Mouse (Mus musculus) layer of hippocampus, adult 2 months (tissue): ENCODE data around the gene Maco1. TPM values are rescaled to one million over a fixed set of nuclear protein-coding genes. Genes with fewer than 3 reads are reported as not detected.
"Not testable (repeated sequence)": the region's sequence is repeated elsewhere in the genome, so short reads cannot be mapped to it uniquely, and the experiment has no call there.

Experiments
- DNase-seq, 2 experiments: peaks; one replicate each; pipeline ENCODE4 v3.0.0; 2022; ENCODE audit warnings: low spot score in 2 of 2
- H3K27ac ChIP-seq: fragments of 200-600 bp; 2 replicates; pipeline ENCODE4 v1.8.1; 2022
- H3K4me3 ChIP-seq: fragments of 200-600 bp; 2 replicates; pipeline ENCODE4 v1.8.1; 2022; ENCODE audit warnings: mild to moderate bottlenecking
- CTCF ChIP-seq: fragments of 200-600 bp; conservative IDR thresholded peaks from 2 replicates; pipeline ENCODE4 v1.8.1; 2022; ENCODE audit warnings: antibody characterized with exemption, mild to moderate bottlenecking, moderate library complexity
- total RNA-seq, 2 experiments: library from RNA; stranded (reverse); gene quantifications; 2 replicates each; pipeline ENCODE4 v1.2.3; 2021

The Maco1 gene
- total RNA-seq, 2 experiments from 2014 or later, result 43.4 to 43.8 TPM

- no peak overlapping the region for H3K27ac ChIP-seq
- DNase-seq, result no peak
- TF ChIP-seq CTCF, result no peak
- no peak overlapping the region for H3K4me3 ChIP-seq
These were observed 55.5 kb downstream of the Maco1 start for GRCm38 (mm10) chr4:134797621-134798020.

- Histone ChIP-seq H3K4me3 (no peak overlapping the region), H3K27ac (no peak overlapping the region)
- no peak for DNase-seq
- TF ChIP-seq CTCF, result no peak
These were observed 56.4 kb downstream of the Maco1 start for GRCm38 (mm10) chr4:134796581-134797361.

- Histone ChIP-seq H3K4me3 (no peak overlapping the region), H3K27ac (no peak overlapping the region)
- no peak for DNase-seq
- TF ChIP-seq CTCF, result no peak
These were observed 57.2 kb downstream of the Maco1 start for GRCm38 (mm10) chr4:134795819-134796485.

- TF ChIP-seq CTCF, result peak; percentile 46
- H3K27ac ChIP-seq, H3K4me3 ChIP-seq, DNase-seq: not testable (repeated sequence)
These were observed 58.2 kb downstream of the Maco1 start for GRCm38 (mm10) chr4:134794959-134795358.

DNA sequence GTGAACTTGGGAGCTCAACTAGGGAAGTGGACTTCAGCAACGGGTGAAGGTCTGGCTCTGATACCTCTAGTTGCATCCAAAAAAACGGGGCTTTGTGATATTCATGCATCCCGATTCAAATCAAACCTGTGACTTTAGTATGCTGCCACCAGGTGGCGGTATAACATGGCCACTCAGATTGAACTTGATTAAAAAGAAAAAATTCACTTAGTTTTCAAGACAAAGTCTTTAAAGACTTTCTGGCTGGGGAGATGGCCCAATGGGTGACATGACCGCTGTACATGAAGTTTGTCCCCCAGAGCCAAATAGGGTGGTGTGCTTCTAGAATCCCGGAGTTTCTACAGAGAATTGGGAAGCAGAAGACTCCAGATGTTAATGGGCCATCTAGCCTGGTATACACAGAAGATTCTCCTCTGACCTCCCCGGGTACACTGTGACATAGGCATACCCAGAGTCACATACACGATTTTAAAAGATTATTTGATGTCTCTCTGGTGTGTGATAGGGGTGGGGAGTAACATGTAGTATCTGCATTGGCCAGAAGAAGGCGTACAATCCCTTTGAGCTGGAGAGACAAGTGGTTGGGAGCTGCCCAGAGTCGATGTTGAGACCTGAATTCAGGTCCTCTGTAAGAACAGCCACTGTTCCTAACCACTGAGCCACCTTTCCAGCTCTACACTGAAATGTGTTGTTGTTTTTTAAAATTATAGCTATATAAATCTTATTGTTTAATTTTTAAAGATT lies 59.8 kb downstream of the Maco1 start:
- peak in 1 of 2 experiments; percentile 69 for DNase-seq
- TF ChIP-seq CTCF, result peak; percentile 87
- Histone ChIP-seq H3K4me3 (no peak overlapping the region), H3K27ac (no peak overlapping the region)

DNA sequence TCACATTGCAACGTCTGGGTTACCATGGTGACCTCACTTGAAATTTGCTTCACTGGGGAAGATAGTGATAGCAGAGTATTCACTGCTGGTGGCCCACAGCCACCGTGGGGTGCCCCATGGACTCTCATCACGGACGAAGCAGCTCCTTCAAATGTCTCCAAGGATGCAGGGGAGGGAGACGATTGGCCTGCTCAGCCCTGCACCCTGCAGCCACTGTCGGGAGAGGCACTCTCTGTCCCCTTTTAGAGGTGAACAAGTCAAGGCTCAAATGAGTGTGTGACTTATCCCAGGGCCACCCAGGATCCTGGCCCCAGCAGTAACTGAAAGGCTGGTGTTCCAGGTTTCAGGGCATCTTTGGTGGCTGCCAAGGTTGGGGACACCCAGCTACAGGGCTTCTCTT lies 61.4 kb downstream of the Maco1 start:
- Histone ChIP-seq H3K27ac (no peak overlapping the region), H3K4me3 (no peak overlapping the region)
- TF ChIP-seq CTCF, result no peak
- DNase-seq, result no peak

DNA sequence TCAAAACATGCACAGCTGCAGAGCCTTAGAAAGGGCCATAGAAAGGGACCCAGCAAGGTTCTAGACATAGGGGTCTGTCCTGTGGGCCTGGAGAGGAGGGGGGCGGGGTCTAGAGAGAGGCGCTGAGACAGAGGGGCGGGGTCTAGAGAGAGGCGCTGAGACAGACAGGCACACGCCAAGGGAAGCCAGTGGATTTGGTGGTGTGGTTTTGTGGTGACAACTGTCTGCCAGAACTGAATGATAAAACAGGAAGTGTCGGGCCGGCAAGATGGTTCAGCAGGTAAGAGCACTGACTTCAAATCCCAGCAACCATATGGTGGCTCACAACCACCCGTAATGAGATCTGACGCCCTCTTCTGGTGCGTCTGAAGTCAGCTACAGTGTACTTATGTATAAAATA lies 66.2 kb downstream of the Maco1 start:
- no peak for TF ChIP-seq CTCF
- H3K27ac ChIP-seq, result no peak overlapping the region
- no peak for DNase-seq
- no peak overlapping the region for H3K4me3 ChIP-seq

DNA sequence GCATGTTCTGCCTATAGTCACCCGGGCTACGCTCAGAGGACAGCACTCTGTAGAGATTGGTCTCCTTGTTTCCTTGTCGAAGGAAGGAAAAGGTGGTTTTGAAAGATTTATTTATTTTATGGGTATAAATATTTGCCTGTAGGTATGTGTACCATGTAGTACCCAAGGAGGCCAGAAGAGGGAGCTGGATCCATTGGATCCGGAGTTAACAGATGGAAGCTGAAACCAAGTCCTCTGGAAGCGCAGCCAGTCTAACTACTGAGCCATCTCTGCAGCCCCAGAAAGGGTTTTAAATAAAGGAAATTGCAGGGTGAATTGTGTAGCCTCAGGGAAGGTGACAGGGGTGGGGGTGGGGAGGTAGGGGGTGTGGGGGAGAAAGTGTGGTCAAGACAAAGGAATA lies 68.4 kb downstream of the Maco1 start:
- Histone ChIP-seq H3K27ac (no peak overlapping the region), H3K4me3 (no peak overlapping the region)
- TF ChIP-seq CTCF, result peak; percentile 65
- DNase-seq, result no peak

DNA sequence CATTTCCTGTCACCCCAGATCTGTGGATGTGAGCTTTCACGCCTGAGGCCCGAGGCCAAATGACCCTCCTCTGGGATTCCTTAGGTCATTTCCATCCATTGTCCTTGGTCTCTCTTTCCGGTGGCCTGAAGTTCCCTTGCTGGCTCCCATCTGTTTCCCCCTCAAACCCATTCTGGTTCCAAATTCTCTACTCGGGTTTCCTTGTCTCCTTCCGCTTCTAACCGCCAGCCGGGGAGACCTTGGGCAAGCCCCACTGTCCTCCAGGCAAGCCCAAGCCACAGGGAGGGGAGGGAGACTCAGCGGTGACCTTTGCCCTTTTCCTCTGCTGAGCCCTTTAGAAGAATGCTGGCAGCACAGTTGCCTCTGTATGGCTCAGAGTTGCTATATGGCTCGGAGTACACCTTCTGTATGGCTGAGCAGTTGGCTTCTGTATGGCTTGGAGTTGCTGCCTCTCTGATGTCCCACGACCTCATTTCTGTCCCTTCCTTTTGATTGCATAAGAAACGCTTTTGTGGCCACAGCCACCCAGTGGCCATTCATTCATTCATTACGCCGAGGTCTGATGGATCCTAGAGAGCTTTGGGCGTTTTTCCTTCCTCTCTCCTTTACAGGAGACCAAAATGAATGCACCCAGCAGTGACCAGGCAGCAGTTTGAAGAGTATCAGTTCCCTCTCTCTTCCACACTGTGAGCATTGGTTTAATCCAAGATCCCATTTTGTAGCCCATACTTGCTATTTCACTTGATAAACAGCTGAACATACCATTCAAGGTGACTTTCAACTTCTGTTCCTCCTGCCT lies 73.8 kb downstream of the Maco1 start:
- no peak for DNase-seq
- Histone ChIP-seq H3K4me3 (no peak overlapping the region), H3K27ac (no peak overlapping the region)
- peak; percentile 22; the same call in 1 of the 2 replicates for TF ChIP-seq CTCF

DNA sequence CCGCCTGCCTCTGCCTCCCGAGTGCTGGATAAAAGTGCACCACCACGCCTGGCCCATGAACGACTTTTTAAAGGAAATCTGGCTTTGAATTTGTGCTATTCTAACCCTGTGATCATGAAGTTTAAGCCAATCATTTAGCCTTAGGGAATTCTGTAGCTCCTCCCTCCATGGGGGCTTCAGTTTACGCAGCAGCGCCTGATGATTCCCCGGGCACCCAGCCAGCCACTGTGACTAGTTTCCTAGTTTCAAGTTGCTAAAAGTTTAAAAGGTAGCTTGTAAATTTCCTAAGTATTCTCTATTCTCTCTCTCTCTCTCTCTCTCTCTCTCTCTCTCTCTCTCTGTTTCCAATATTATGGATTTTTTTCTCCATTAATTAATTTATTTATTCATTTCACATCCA lies 76.9 kb downstream of the Maco1 start:
- DNase-seq, result no peak
- TF ChIP-seq CTCF, result no peak
- no peak overlapping the region for H3K27ac ChIP-seq
- H3K4me3 ChIP-seq, result no peak overlapping the region

GRCm38 (mm10) chr4:134775234-134775944 lies 77.8 kb downstream of the Maco1 start:
- H3K27ac ChIP-seq, result no peak overlapping the region
- DNase-seq, result no peak
- TF ChIP-seq CTCF, result no peak
- H3K4me3 ChIP-seq, result no peak overlapping the region

DNA sequence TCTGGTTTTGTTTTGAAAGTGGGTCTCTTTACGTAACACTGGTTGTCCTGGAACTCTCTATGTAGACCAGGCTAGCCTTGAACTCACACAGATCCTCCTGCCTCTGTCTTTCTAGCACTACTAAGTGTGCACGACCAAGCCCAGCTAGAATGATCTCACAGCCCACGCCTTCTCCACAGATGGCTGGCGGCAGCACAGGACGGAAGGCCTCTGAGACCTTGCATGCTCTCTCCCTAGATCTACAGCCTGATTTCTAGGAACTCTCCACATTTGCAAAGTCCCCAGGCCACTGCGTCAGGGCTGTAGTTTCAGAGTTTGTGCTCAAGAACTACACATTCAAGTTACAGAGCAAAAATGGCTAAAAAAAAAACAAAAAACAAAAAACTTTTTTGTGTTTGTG lies 79.0 kb downstream of the Maco1 start:
- Histone ChIP-seq H3K4me3 (no peak overlapping the region), H3K27ac (no peak overlapping the region)
- TF ChIP-seq CTCF, result no peak
- DNase-seq, result no peak
